Mouse (Mus musculus) gonadal fat pad, adult 2 months (tissue): ENCODE measurements around the gene Erc2. TPM values are rescaled to one million over a fixed set of nuclear protein-coding genes. Genes with fewer than 3 reads are reported as not detected.

Experiments
- DNase-seq: peaks from one replicate; pipeline ENCODE4 v3.0.0-alpha.2; 2012; ENCODE audit warnings: low read depth
- polyA plus RNA-seq: library from polyadenylated mRNA; depleted of rRNA; stranded (reverse); fragments of >200 nt; gene quantifications from 2 replicates; pipeline ENCODE4 v1.2.3, GENCODE M21; 2012

The Erc2 gene
- polyA plus RNA-seq, 1 experiment: 3.1 TPM

DNA sequence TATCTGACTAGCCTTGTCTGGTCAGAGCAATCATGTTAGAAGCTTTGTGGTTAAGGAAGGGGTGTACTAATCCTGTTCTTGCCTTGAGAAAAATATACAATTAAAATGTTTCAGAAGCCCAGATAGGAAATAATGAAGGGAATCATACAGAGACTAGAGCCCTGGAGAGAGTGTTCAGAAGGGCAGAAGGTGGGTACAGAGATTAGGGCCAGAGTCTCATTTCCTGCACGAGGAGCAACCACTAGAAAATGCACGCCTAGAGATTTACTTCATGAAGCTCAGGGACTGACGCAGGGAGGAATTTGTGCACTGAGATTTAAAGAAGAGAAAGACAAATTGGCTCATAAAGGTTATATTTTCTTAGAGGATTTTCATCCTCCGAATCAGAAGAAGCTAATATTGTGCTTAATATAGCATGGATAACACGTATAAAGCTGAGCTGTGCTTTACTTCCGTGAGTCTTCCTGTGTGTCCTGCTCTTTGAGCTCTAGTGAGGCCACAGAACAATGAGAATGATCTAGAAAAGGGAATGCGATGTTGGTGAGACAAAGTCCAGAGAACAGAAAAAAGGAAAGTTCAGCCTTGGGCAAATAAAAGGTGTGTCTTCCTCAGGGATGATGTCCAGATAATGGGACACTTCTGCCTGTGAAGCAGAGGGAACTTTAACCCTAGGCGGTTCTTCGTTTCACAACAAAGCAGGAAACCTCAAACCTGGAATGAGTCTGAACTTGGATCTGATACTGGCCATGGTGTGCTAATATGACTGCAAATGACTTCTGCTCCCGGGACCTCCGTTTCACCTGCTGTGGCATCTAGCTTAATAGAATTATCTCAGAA lies 45.0 kb downstream of the Erc2 start:
- no peak for DNase-seq

DNA sequence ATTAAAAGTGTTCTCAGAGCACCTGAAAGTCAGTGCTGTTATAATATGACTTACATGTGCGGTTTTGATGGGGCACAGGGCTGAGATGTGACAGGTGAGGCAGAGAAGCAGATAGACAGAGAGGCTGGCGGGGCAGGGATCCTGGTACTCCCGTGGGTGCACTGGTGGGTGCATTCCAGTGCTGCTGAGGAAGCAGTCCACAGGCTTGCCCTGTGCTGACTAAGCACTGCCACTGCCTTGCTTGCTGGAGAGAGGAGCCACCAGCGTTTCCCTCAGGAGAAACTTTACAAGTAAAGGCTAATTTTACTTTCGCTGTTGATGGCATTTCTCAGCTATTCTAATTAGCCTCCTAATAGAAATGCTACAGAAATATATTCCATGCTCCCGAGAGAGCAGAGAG lies 45.9 kb downstream of the Erc2 start:
- DNase-seq: no peak

DNA sequence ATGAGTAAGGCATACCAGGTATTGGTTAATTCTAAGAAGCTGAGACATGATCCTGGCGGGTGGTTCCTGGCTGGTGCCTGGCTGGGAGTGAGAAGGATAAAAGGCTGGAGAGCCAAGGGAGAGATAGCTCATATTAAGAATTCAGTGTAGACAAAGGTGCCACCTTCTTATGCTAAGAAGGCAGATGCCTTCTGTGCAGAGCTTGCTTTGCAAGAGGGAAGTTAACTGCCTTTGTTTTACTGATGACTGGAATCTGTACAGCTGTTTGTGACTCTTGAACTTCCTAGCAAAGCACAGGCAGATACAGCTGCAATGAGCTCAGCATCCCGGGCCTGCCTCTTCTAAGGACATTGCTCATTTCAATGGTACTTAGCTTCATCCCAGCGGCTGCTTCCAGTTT lies 47.7 kb downstream of the Erc2 start:
- DNase-seq: no peak

DNA sequence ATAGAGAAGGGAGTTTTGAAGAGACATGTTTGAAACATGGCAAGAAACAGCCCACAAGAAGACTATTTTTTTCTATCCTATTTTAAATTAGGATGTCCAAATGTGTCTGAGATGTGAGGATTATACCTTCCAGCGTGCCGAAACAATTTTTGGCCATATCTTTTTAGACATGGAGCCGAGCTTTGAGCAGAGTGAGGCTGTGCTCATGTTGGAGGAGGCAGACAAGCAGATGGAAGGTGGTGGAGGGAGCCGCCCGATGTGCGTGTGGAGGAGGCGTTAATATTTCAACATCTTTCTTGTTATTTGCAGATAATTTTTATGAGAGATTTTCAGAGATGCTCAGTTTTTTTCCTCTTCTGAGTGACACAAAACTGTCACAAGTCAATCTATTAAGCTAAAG lies 50.5 kb downstream of the Erc2 start:
- no peak for DNase-seq

DNA sequence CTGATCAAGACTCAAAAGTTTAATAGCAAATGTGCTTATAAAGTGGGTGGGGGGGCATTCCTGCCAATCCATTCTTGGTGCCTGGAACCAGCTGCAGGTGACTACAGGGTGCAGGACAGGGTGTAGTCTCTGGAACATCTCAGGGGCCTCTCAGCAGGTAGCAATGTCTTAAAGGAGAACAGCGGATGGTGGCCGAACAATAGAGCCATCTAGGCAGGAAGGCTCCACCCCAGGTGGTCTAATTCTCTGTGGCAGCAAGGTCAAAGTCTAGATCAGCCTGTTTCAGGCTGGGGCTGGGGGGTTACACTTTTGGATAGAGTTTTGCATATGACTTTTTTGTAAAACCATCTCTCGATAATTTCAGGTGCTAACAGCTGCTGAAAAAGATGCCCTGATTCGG lies 51.9 kb downstream of the Erc2 start:
- no peak for DNase-seq

DNA sequence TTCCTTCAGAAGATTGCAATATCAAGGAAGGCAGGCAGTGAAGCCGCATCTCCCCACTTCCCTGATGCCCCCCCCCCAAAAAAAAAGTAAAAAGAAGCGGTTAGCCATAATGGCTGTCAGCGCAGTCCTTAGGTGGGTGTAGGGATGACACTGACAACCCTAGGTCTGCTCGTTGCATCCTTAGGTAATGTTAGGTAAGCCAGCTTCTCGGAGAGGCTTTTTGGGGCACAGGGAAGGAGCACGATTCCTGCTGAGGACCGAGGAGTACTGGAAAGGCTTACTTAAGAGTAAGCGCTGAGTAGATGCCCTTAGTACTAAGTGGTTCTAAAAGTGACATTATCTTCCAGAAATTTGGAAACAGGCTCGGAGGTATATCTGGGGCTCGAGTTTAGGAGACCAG lies 52.3 kb downstream of the Erc2 start:
- DNase-seq: no peak

DNA sequence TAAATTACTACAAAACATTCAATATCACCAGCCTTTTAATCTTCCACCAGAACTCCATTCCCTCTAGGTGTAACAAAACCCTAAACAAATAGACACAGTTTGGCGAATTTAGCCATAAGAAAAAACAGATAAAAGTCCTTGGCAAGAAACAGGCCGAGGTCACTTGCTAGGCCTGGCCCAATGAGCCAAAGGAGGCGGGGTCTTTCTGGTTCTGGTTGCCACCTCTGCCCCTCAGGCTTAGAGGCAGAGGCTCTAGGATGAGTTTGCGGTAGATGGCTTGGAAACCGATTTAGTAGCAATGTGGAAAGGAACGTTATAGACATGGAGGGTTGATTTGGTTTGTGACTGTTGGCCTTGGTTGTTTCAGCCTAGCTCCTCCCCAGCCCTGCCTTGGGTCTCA lies 52.8 kb downstream of the Erc2 start:
- DNase-seq: no peak

DNA sequence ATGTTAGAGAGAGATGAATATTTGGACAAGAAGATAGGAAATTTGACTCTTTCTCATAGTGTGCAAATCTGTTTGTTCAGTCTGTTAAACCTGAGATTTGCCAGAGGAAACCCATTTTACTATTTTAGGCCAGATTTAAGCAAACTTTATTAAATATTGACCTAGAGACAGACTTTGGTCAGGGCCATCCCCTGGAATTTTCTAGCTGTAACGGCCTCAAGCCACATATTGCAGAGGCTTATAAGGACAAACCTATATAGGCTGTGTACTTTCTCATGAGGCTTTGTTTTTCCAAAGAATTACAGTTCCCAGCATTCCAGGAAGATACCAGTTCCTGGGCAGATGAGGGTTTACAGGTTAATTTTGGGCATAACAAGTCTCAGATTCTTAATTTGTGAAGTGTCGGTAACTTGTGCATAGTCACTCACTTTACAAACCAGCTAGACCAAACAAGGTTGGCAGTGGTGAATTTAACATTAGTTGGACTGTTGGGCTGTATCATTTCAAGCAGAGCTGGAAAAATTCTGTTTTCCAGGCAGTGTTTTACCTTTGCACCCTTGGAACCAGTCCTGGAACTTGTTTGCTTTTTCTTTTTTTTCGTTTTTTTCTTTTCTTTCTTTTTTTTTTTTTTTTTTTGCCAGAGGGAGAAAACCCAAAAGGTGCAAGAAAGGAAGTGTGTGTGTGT lies 60.3 kb downstream of the Erc2 start:
- DNase-seq: no peak

DNA sequence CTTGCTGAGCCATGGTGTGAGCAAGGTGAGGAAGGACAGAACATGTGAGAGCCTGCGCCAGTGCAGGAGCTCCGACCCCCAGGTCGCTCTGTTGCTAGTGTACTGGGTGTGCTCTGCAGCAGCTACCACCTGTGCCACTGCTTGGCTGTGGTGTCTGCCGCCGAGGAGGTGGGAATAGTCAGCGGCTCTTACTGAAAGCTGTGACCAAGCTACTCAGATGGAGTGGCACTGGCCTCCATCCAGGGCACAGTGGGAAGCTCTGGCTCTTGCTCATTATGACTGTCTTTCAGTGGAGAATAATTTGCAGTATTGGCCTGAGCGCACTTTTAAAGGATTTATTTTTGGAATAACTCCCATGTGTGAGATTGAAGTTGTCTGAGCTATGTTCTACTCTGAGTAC lies 73.6 kb downstream of the Erc2 start:
- no peak for DNase-seq

DNA sequence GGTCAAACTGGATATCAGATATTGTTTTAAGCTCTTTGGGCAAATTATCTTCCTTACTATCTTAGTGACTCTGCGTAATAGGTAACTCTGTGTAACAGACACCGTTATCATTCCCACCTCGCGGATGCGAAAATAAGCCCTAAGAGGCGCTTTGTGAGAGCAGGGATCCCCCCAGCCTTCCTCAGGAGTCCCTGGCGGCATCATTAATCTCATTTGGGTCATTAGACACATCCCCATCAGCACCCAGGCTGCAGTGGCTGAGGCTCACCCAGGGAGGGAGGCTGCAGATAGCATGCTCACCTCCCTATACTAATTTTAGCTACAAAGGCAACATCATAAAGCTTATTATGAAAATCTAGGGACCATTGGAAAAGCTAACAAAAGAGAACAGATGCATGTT lies 95.1 kb downstream of the Erc2 start:
- no peak for DNase-seq

DNA sequence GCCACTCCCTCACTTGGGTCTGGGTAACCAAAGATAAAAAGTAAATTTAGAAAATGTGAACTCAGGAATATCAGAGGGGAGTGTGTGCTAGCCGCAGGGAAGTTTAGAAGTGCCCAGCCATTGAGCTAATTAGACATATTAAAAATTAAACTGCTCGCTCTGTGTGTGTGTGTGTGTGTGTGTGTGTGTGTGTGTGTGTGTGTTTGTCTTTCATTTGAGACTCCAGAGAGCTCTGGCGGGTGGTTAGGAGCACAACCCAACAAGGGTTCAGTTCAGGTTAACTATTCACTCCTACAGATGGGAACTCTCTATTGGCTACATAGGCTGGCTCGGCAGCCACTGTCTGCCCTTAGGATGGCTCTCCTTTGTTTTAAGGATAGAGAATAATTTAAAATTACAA lies 97.4 kb downstream of the Erc2 start:
- no peak for DNase-seq

DNA sequence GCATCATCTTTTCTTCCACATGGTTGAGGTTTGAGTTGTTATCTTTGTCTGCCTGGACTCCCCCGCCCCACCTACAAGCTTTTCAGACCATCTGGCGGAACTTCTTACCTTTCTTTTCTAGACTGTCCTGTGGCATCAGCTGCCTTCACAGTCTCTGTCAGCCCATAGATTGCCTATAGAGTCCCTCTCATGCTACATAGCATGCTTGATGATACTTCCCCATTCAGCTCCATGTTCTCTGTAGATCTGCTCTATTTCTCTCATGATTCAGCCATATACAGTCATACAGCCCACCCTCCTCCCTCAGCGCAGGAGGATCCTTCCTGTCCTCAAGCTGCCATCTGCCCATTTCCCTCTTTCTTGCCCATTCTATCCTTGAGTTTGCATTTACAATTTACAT lies 98.7 kb downstream of the Erc2 start:
- no peak for DNase-seq

DNA sequence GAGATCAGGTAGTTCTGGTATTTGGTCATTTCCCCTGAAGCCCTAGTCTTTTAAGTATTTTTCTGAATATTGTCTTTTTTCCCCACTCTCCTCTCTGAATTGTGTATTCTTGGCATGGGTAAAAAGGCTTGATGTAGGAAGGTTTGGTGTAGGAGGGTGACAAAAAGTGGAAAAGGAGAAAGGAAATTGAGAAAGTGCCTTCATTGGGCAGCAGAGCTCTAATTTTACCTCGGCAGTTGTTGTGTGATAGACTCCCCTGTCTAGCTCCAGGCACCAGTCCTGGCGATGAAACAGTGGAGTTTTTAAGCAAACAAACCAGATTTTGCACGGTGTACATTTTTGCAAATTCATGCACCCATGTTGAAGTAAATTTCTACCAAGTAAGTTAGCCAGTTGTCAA lies 99.5 kb downstream of the Erc2 start:
- DNase-seq: no peak

DNA sequence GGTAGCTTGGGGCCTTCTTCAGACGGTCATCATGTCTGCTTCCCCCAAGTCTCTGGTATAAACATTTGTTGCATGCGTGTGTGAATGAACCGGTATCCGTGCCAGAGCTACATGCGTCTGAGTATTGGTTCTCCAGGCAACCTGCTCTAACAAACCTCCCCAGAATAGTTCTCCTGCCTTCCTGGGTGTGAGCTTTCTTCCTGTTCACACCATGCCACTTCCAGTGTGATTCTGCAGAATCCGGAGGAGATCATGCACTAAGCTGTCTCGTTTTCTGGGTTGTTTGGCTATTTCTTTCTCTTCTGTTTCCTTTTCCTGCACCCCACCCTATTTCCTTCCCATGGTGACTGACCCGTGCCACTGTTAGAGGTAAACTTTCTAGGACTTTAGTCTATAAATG lies 105.3 kb downstream of the Erc2 start:
- no peak for DNase-seq

DNA sequence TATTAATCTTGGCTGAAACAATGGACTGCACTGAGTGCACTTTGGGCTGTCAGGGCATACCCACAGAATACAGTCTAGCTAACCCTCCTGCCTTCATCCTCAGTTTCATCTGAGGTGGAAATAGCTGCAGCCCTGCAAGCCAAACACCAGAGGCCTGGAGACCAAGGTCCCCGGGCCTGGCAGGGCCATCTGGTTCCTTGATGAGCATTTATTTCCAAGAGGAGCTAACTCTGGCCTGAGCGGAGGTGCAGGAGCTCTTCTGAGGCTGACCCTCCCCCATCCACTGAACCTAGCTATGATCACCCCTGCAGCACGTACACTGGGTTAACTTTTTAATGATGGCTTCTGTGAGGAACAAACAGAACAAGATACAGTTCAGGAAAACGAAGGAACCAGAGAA lies 108.9 kb downstream of the Erc2 start:
- DNase-seq: no peak

DNA sequence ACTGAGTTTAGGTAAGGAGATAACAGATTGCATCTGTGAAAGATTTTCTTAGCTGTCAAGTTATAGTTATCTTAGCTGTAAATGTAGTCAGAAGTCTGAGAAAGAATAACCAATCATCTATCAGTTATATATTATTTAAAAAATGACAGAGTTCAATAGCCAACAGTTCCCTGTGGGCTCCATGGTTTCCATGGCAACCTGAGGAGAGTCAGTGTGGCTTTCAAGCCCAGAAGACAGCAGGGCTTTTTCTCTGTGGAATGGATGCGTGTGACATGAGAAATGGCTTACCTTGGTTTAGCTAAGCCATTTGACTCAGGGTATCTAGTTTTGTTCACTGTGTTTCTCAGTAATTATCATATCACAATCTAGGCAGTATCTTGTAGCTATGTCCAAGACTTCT lies 117.2 kb downstream of the Erc2 start:
- no peak for DNase-seq

DNA sequence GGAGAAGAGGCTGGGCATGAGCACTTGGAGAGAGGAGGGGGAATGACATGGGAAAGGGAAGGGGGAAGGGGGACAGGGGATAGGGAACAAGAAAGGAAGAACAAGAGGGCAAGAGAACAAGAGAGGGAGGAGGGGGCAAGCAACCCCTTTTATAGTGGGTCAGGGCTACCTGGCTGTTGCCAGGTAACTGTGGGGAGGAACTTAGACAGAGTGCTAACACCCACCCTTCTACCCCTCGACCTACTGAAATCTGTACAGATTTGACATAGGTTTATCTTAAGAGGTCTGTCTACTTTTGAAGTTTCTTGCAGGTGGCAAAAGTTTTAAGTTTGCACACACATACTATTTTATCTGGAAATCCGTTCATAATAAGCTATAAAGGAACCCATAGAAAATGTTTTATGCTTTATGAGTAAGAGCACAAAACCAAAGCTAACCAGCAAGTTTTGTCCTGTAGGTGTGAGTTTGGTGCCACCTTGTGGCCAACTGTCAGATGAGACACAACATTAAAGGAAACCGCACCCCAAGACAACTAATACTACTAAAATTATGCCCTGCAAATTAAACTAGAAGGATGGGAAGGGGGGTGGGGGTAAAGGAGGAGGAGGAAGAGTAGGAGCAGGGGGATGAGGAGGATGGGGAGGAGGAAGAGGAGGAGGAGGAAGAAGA lies 119.2 kb downstream of the Erc2 start:
- DNase-seq: no peak

DNA sequence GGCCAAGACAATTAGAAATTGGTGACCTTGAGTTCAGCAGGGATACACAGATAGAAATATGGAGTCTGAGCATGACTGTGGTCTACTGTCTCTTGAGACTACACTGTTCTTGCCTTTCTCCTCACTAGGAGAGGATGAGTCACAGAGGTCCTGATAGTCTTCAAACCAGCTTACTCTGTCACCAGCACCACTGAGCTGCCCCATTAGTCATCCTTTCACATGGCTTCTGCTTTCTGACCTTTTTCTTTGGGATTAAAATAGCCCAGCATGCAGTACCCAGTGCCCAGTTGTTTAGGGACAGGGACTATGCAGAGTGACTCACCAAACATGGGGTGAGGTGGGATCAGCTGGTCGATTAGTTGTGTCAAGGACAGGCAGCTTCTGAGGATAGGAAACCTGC lies 132.1 kb downstream of the Erc2 start:
- no peak for DNase-seq

DNA sequence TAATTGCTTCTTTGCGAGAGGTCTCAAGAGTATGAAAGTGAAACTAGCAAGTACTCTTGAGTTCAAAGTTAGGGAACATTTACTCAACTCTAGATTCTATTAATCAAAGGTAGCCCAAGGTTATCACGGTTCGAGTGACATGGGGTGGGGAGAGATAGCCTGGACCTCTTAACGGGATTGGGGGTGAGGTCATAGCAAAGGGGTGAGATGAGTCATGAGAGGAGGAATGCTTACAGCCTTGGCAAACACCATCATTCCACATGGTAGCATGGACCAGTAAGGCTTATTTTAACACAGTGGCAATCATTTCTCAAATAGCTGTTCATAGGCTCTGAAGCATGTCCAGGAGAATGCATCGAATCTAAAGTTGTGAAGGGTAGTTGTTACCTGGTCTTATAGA lies 134.7 kb downstream of the Erc2 start:
- no peak for DNase-seq

DNA sequence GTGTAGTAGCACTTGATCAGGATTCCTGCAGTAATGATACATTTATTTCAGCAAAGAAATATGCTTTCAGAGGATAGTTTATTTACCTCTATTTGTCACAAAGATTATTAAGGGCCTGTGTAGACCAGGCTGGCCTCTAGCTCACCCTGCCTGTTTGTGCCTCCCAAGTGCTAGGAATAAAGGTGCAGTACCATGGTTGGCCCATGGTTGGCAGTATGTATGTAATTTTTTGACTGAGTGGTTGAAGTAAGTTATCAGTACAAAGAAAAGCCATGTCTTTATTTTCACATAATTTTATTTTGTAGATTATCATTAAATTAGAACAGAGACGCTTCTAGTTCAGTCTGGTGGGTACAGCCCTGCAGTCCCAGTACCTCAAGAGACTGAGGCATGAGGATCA lies 136.0 kb downstream of the Erc2 start:
- no peak for DNase-seq

DNA sequence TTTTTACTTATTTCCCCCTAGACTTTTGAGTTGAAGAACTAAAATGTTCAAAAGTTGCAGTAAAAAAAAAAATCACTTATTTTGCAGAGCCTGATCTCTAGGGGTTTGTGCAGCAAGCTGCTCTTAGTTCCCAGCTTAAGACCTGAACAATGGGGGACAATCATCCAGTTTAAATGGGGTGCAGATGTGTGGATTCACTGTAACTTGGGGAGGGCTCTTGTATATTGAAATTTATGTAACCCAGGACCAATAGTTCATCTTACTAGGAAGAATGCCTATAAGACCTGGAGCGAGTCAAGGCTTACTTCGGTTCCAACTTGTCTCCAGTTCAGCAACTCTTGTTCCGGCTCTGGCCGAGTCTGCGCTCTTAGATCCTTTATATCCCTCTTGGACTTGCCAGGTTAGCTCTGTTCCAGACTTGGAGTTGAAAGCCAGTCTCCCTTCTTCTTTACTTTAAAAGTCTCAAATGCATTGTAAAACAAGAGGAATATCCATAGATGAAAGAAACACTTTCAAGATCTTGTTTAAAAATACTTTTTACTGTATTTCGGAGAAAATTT lies 136.9 kb downstream of the Erc2 start:
- no peak for DNase-seq

DNA sequence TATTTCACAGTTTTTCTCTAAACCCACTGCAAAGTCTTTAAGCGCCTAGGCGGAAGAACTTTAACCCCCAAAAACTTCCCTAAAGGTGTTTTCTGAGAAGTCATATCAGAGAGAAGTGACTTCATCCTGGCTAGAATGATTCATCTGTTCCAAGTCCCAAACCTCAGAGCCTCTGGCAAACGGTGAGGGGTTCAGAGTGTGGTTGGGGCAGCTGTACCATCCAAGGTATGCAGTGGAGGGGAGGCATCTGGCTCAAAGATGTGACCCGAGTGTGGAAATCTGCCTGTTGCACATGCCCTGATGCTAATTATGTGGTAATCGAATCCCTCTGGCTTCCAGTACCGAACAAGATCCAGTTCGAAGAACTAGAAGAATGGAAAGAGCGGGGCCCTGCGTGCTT lies 137.8 kb downstream of the Erc2 start:
- DNase-seq: peak; percentile 26

DNA sequence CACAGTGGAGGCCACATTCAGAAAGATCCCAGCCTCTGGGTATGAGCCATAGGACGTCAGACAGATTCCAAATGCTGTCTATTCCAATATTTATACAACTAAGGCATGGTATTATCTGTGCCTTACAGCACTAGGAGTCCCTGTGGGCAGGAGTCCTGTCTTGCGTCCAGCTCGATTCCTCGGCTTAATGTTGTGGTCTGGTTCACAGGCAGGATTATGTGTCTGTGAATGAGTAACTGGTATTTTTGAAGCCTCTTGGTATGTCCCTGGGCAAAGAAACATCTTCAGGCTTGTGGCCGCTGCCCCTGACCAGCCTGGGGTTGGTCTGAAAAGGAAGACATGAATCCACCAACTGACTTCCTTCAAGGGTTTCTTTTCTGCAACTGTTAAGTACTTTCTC lies 153.1 kb downstream of the Erc2 start:
- no peak for DNase-seq
